Mouse (Mus musculus): ENCODE results near the gene Ppfia3. TPM values are rescaled to one million over a fixed set of nuclear protein-coding genes. Genes with fewer than 3 reads are reported as not detected.

Gene Ppfia3
- polyA plus RNA-seq, 1 experiment from 2014 or later, result 2.9 TPM

Other genes with a start within 250 kb of the Ppfia3 start
- gene Rps11, start 242.6 kb downstream of the Ppfia3 start, polyA plus RNA-seq (2016; fragmentation: Nextera tagmentation; extraction: Ambion mirVana), result 1,266 and 1,534 TPM in 2 replicates
- 873 and 1,060 TPM in 2 replicates for gene Rpl13a, start 238.3 kb downstream of the Ppfia3 start, polyA plus RNA-seq (2016; fragmentation: Nextera tagmentation; extraction: Ambion mirVana)
- 0.36 and 0.58 TPM in 2 replicates for gene Gm45713, start 230.8 kb downstream of the Ppfia3 start, polyA plus RNA-seq (2016; fragmentation: Nextera tagmentation; extraction: Ambion mirVana)
- 2.5 and 3.1 TPM in 2 replicates for gene Flt3l, start 230.6 kb downstream of the Ppfia3 start, polyA plus RNA-seq (2016; fragmentation: Nextera tagmentation; extraction: Ambion mirVana)
- gene Pih1d1, start 212.7 kb downstream of the Ppfia3 start, polyA plus RNA-seq (2016; fragmentation: Nextera tagmentation; extraction: Ambion mirVana), result 97.8 and 102 TPM in 2 replicates
- 45.2 and 45.7 TPM in 2 replicates for gene Aldh16a1, start 212.4 kb downstream of the Ppfia3 start, polyA plus RNA-seq (2016; fragmentation: Nextera tagmentation; extraction: Ambion mirVana)
- gene Slc17a7, start 203.1 kb downstream of the Ppfia3 start, polyA plus RNA-seq (2016; fragmentation: Nextera tagmentation; extraction: Ambion mirVana), result 0.76 and 1.4 TPM in 2 replicates
- not detected in 2 replicates for gene Gfy, start 187.4 kb downstream of the Ppfia3 start, polyA plus RNA-seq (2016; fragmentation: Nextera tagmentation; extraction: Ambion mirVana)
- 0.41 TPM in 1 of 2 replicates, not detected in the other for gene Pth2, start 186.0 kb downstream of the Ppfia3 start, polyA plus RNA-seq (2016; fragmentation: Nextera tagmentation; extraction: Ambion mirVana)
- gene Ccdc155, start 162.1 kb downstream of the Ppfia3 start, polyA plus RNA-seq (2016; fragmentation: Nextera tagmentation; extraction: Ambion mirVana), result 0.69 and 0.88 TPM in 2 replicates
- 1.2 and 1.9 TPM in 2 replicates for gene Dkkl1, start 154.9 kb downstream of the Ppfia3 start, polyA plus RNA-seq (2016; fragmentation: Nextera tagmentation; extraction: Ambion mirVana)
- gene Tead2, start 151.3 kb downstream of the Ppfia3 start, polyA plus RNA-seq (2016; fragmentation: Nextera tagmentation; extraction: Ambion mirVana), result 161 and 210 TPM in 2 replicates
- 1.5 and 2.3 TPM in 2 replicates for gene Cd37, start 127.9 kb downstream of the Ppfia3 start, polyA plus RNA-seq (2016; fragmentation: Nextera tagmentation; extraction: Ambion mirVana)
- gene Slc6a16, start 125.9 kb downstream of the Ppfia3 start, polyA plus RNA-seq (2016; fragmentation: Nextera tagmentation; extraction: Ambion mirVana), result 0.50 and 0.83 TPM in 2 replicates
- not detected in 2 replicates for gene Slc6a21, start 89.5 kb downstream of the Ppfia3 start, polyA plus RNA-seq (2016; fragmentation: Nextera tagmentation; extraction: Ambion mirVana)
- gene Trpm4, start 33.2 kb downstream of the Ppfia3 start, polyA plus RNA-seq (2016; fragmentation: Nextera tagmentation; extraction: Ambion mirVana), result 13.5 and 15.2 TPM in 2 replicates
- 17.9 and 31.4 TPM in 2 replicates for gene Hrc, start 31.7 kb downstream of the Ppfia3 start, polyA plus RNA-seq (2016; fragmentation: Nextera tagmentation; extraction: Ambion mirVana)
- gene Lin7b, start 3.6 kb upstream of the Ppfia3 start, polyA plus RNA-seq (2016; fragmentation: Nextera tagmentation; extraction: Ambion mirVana), result 0.59 and 1.4 TPM in 2 replicates
- 173 and 241 TPM in 2 replicates for gene Snrnp70, start 28.7 kb upstream of the Ppfia3 start, polyA plus RNA-seq (2016; fragmentation: Nextera tagmentation; extraction: Ambion mirVana)
- gene Kcna7, start 38.6 kb upstream of the Ppfia3 start, polyA plus RNA-seq (2016; fragmentation: Nextera tagmentation; extraction: Ambion mirVana), result 0.28 and 0.45 TPM in 2 replicates
- gene Ntf5, start 46.7 kb upstream of the Ppfia3 start, polyA plus RNA-seq (2016; fragmentation: Nextera tagmentation; extraction: Ambion mirVana), result 1.5 and 2.6 TPM in 2 replicates
- gene Lhb, start 53.8 kb upstream of the Ppfia3 start, polyA plus RNA-seq (2016; fragmentation: Nextera tagmentation; extraction: Ambion mirVana), result not detected in 2 replicates
- 79.9 and 124 TPM in 2 replicates for gene Gys1, start 67.8 kb upstream of the Ppfia3 start, polyA plus RNA-seq (2016; fragmentation: Nextera tagmentation; extraction: Ambion mirVana)
- 121 and 175 TPM in 2 replicates for gene Ruvbl2, start 71.1 kb upstream of the Ppfia3 start, polyA plus RNA-seq (2016; fragmentation: Nextera tagmentation; extraction: Ambion mirVana)
- 4,578 and 4,939 TPM in 2 replicates for gene Ftl1, start 92.9 kb upstream of the Ppfia3 start, polyA plus RNA-seq (2016; fragmentation: Nextera tagmentation; extraction: Ambion mirVana)
- 187 and 244 TPM in 2 replicates for gene Bax, start 99.9 kb upstream of the Ppfia3 start, polyA plus RNA-seq (2016; fragmentation: Nextera tagmentation; extraction: Ambion mirVana)
- gene Tulp2, start 114.9 kb upstream of the Ppfia3 start, polyA plus RNA-seq (2016; fragmentation: Nextera tagmentation; extraction: Ambion mirVana), result 2.6 and 2.9 TPM in 2 replicates
- not detected in 2 replicates for gene Gm45808, start 119.8 kb upstream of the Ppfia3 start, polyA plus RNA-seq (2016; fragmentation: Nextera tagmentation; extraction: Ambion mirVana)
- 5.8 and 6.1 TPM in 2 replicates for gene Dhdh, start 121.8 kb upstream of the Ppfia3 start, polyA plus RNA-seq (2016; fragmentation: Nextera tagmentation; extraction: Ambion mirVana)
- gene Nucb1, start 143.4 kb upstream of the Ppfia3 start, polyA plus RNA-seq (2016; fragmentation: Nextera tagmentation; extraction: Ambion mirVana), result 163 and 198 TPM in 2 replicates
- 28.2 and 31.2 TPM in 2 replicates for gene Ppp1r15a, start 159.2 kb upstream of the Ppfia3 start, polyA plus RNA-seq (2016; fragmentation: Nextera tagmentation; extraction: Ambion mirVana)
- gene Plekha4, start 159.3 kb upstream of the Ppfia3 start, polyA plus RNA-seq (2016; fragmentation: Nextera tagmentation; extraction: Ambion mirVana), result 0.59 and 0.64 TPM in 2 replicates
- 0.42 and 1.2 TPM in 2 replicates for gene Hsd17b14, start 187.9 kb upstream of the Ppfia3 start, polyA plus RNA-seq (2016; fragmentation: Nextera tagmentation; extraction: Ambion mirVana)
- 76.7 and 80.8 TPM in 2 replicates for gene Bcat2, start 203.1 kb upstream of the Ppfia3 start, polyA plus RNA-seq (2016; fragmentation: Nextera tagmentation; extraction: Ambion mirVana)
- not detected in 2 replicates for gene Fgf21, start 248.5 kb upstream of the Ppfia3 start, polyA plus RNA-seq (2016; fragmentation: Nextera tagmentation; extraction: Ambion mirVana)

Measured in heart, embryonic 10.5 days (tissue).